Mouse (Mus musculus) kidney, embryonic 15.5 days (tissue): ENCODE results near the gene Dcakd. TPM values are rescaled to one million over a fixed set of nuclear protein-coding genes. Genes with fewer than 3 reads are reported as not detected.

Experiments
- ATAC-seq: fragments of 200-750 bp; cut with Nextera tagmentation; replicated peaks from 2 replicates; pipeline ENCODE4 v1.8.0; 2017; ENCODE audit warnings: moderate TSS enrichment; ENCODE audit not compliant: low FRiP score
- H3K27ac ChIP-seq: fragments of 300-500 bp; sonication (generic); 2 replicates; pipeline ENCODE4 v1.5.1; 2015; ENCODE audit warnings: mild to moderate bottlenecking, inconsistent platforms
- H3K27me3 ChIP-seq: fragments of 300-500 bp; sonication (generic); 2 replicates; pipeline ENCODE4 v1.6.1; 2015; ENCODE audit warnings: inconsistent platforms
- H3K36me3 ChIP-seq: fragments of 300-500 bp; sonication (generic); 2 replicates; pipeline ENCODE4 v1.6.1; 2015; ENCODE audit warnings: inconsistent platforms
- H3K4me1 ChIP-seq: fragments of 300-500 bp; sonication (generic); 2 replicates; pipeline ENCODE4 v1.6.1; 2015; ENCODE audit warnings: inconsistent platforms
- H3K4me2 ChIP-seq: fragments of 300-500 bp; sonication (generic); 2 replicates; pipeline ENCODE4 v1.6.1; 2015; ENCODE audit warnings: moderate library complexity, mild to moderate bottlenecking, inconsistent platforms
- H3K4me3 ChIP-seq: fragments of 300-500 bp; sonication (generic); replicated peaks from 2 replicates; pipeline ENCODE4 v1.5.1; 2015; ENCODE audit warnings: mild to moderate bottlenecking, inconsistent platforms
- H3K9ac ChIP-seq: fragments of 300-500 bp; sonication (generic); 2 replicates; pipeline ENCODE4 v1.6.1; 2015; ENCODE audit warnings: mild to moderate bottlenecking, inconsistent platforms
- H3K9me3 ChIP-seq: fragments of 300-500 bp; sonication (generic); replicated peaks from 2 replicates; pipeline ENCODE4 v1.6.1; 2016; ENCODE audit warnings: inconsistent platforms
- WGBS: fragments of 180-500 bp; shearing (Covaris S2); methylation state at CpG from one replicate; pipeline ENCODE4 v1.1.7; 2015; ENCODE audit warnings: mixed read lengths; 5-methylcytosine and 5-hydroxymethylcytosine counted together
- polyA plus RNA-seq: library from polyadenylated mRNA; unstranded; fragments of >200 nt; fragmentation: Nextera tagmentation; extraction: Ambion mirVana; gene quantifications from 2 replicates; pipeline ENCODE4 v1.2.1, GENCODE M21; 2015

Dcakd gene
- polyA plus RNA-seq, 1 experiment from 2014 or later = 187 TPM

- no peak overlapping the region for H3K9ac ChIP-seq
- 0 out of 2 replicates have a peak overlapping the region, but pooled peaks have one; percentile 5 for H3K27ac ChIP-seq
- H3K4me2 ChIP-seq = peak overlapping the region; percentile 40
- H3K36me3 ChIP-seq = no peaks in the 10 kb centered on the region
- H3K27me3 ChIP-seq = peaks cover 44% of the 10 kb centered on the region
- H3K4me1 ChIP-seq = peaks cover 30% of the 10 kb centered on the region
- H3K4me3 ChIP-seq = 0 out of 2 replicates have a peak overlapping the region, but pooled peaks have one; percentile 8
- ATAC-seq = peak; percentile 19; the same call in 1 of the 2 replicates
- H3K9me3 ChIP-seq = no peaks in the 10 kb centered on the region
- WGBS = 6% methylated on average over 16 of the region's 16 CpGs
Measured at GRCm38 (mm10) chr11:102963246-102963854, 64.8 kb downstream of the Dcakd start.

DNA sequence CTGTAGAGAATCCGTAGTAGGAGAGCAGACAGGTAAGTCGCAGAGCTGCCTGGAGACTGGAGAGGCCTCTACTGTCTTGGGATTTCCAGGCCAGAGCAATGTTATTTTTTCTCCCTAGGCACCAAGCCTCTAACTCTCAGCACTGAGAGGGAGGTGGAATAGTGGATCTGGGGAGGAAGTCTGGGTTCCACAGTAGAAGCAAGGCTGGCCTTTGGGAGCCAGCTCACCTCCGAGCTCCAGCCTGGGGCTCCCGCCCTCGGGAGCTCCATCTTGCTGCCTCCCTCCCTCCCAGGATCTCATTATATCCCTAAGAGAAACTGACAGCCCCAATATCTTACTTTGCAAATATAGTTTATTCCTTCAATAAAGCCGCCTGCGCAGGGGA is 65.3 kb downstream of the Dcakd start:
- H3K4me3 ChIP-seq = 0 out of 2 replicates have a peak overlapping the region, but pooled peaks have one; percentile 1
- H3K9ac ChIP-seq = no peak overlapping the region
- H3K4me2 ChIP-seq = peak overlapping the region; percentile 40
- H3K9me3 ChIP-seq = no peaks in the 10 kb centered on the region
- no peak overlapping the region for H3K27ac ChIP-seq
- 35% methylated on average over 7 of the region's 7 CpGs for WGBS
- peaks cover 42% of the 10 kb centered on the region for H3K27me3 ChIP-seq
- H3K36me3 ChIP-seq = no peaks in the 10 kb centered on the region
- H3K4me1 ChIP-seq = peaks cover 30% of the 10 kb centered on the region
- ATAC-seq = no peak

GRCm38 (mm10) chr11:102961082-102961481 is 67.1 kb downstream of the Dcakd start:
- Histone ChIP-seq H3K27me3 (peaks cover 37% of the 10 kb centered on the region), H3K36me3 (no peaks in the 10 kb centered on the region), H3K9ac (no peak overlapping the region), H3K27ac (no peak overlapping the region), H3K9me3 (no peaks in the 10 kb centered on the region), H3K4me2 (no peak overlapping the region), H3K4me1 (peaks cover 30% of the 10 kb centered on the region), H3K4me3 (no peak overlapping the region)
- 85% methylated on average over 4 of the region's 4 CpGs for WGBS
- ATAC-seq = no peak

GRCm38 (mm10) chr11:102958870-102959269 is 69.3 kb downstream of the Dcakd start:
- H3K36me3 ChIP-seq = no peaks in the 10 kb centered on the region
- no peak overlapping the region for H3K4me3 ChIP-seq
- H3K27ac ChIP-seq = no peak overlapping the region
- H3K27me3 ChIP-seq = peaks cover 43% of the 10 kb centered on the region
- ATAC-seq = no peak
- peaks cover 13% of the 10 kb centered on the region for H3K4me1 ChIP-seq
- no peak overlapping the region for H3K4me2 ChIP-seq
- H3K9ac ChIP-seq = no peak overlapping the region
- WGBS = 79% methylated on average over 1 of the region's 1 CpGs
- H3K9me3 ChIP-seq = no peaks in the 10 kb centered on the region

- Histone ChIP-seq H3K9me3 (no peaks in the 10 kb centered on the region), H3K9ac (no peak overlapping the region), H3K4me2 (no peak overlapping the region), H3K27me3 (peaks cover 42% of the 10 kb centered on the region), H3K27ac (no peak overlapping the region), H3K4me3 (no peak overlapping the region), H3K36me3 (no peaks in the 10 kb centered on the region), H3K4me1 (peaks cover 9% of the 10 kb centered on the region)
- WGBS = 84% methylated on average over 6 of the region's 6 CpGs
- ATAC-seq = no peak
Measured at GRCm38 (mm10) chr11:102958431-102958830, 69.7 kb downstream of the Dcakd start.

DNA sequence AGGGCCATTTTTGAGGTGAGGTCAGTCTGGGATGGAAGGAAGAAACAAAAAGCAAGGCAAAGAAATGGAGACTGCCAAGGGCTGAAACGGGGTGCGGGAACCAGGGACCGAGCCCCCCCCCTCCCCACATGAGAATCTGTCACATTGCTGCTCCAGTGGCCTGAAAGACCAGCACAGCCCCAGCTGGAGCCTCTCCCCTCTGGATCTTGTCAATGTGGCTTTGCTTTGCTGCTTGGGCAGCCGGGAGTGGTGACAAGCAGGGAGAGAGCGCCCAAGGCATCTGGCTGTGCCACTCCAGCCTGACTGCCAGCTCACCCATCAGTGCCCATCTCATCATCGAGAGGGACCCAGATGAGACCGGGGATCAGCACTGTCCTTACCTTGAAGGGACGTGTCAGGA is 70.4 kb downstream of the Dcakd start:
- H3K27ac ChIP-seq = no peak overlapping the region
- no peaks in the 10 kb centered on the region for H3K9me3 ChIP-seq
- no peak overlapping the region for H3K9ac ChIP-seq
- peaks cover 5% of the 10 kb centered on the region for H3K4me1 ChIP-seq
- ATAC-seq = no peak
- no peak overlapping the region for H3K4me3 ChIP-seq
- H3K27me3 ChIP-seq = peaks cover 41% of the 10 kb centered on the region
- no peak overlapping the region for H3K4me2 ChIP-seq
- no peaks in the 10 kb centered on the region for H3K36me3 ChIP-seq
- 80% methylated on average over 8 of the region's 8 CpGs for WGBS

GRCm38 (mm10) chr11:102956962-102957614 is 71.0 kb downstream of the Dcakd start:
- no peak overlapping the region for H3K4me2 ChIP-seq
- H3K4me1 ChIP-seq = 0 out of 2 replicates have a peak, but pooled peaks cover 3% of the 10 kb centered on the region
- H3K9ac ChIP-seq = no peak overlapping the region
- H3K27me3 ChIP-seq = peaks cover 44% of the 10 kb centered on the region
- no peaks in the 10 kb centered on the region for H3K36me3 ChIP-seq
- no peak overlapping the region for H3K27ac ChIP-seq
- no peak for ATAC-seq
- H3K9me3 ChIP-seq = no peaks in the 10 kb centered on the region
- WGBS = 48% methylated on average over 16 of the region's 16 CpGs
- no peak overlapping the region for H3K4me3 ChIP-seq

DNA sequence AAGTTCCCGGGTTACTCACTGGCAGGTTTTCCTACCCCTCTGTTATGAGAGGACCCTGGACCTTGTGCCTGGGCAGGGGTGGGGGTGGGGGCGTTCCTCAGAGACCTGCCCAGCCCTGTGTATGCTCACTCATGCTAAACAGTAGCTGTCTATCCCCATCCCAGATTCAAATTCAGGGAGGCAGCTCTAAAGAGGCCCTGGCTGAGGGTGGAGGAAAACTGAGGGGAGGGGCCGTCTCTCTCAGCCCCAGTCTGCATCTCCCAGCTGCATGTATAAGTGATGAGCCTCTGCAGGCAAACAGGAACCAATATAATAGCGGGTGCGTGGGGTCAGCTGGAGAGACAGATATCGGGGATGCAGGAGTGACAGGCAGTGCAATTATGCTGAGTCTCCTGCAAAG is 75.2 kb downstream of the Dcakd start:
- H3K27me3 ChIP-seq = peaks cover 86% of the 10 kb centered on the region
- H3K36me3 ChIP-seq = no peaks in the 10 kb centered on the region
- no peak for ATAC-seq
- H3K4me3 ChIP-seq = no peak overlapping the region
- no peak overlapping the region for H3K4me2 ChIP-seq
- no peak overlapping the region for H3K9ac ChIP-seq
- 26% methylated on average over 6 of the region's 6 CpGs for WGBS
- no peak overlapping the region for H3K27ac ChIP-seq
- H3K9me3 ChIP-seq = no peaks in the 10 kb centered on the region
- H3K4me1 ChIP-seq = peaks cover 16% of the 10 kb centered on the region

GRCm38 (mm10) chr11:102948043-102948961 is 79.8 kb downstream of the Dcakd start:
- Histone ChIP-seq H3K27ac (peak overlapping the region; percentile 63), H3K36me3 (no peaks in the 10 kb centered on the region), H3K27me3 (peaks cover 98% of the 10 kb centered on the region), H3K4me2 (peak overlapping the region; percentile 85), H3K4me1 (peaks cover 51% of the 10 kb centered on the region), H3K4me3 (peak overlapping the region; percentile 56), H3K9ac (peak overlapping the region; percentile 46), H3K9me3 (no peaks in the 10 kb centered on the region)
- 2% methylated on average over 50 of the region's 51 CpGs for WGBS
- ATAC-seq = peak; percentile 55; the same call in 1 of the 2 replicates

DNA sequence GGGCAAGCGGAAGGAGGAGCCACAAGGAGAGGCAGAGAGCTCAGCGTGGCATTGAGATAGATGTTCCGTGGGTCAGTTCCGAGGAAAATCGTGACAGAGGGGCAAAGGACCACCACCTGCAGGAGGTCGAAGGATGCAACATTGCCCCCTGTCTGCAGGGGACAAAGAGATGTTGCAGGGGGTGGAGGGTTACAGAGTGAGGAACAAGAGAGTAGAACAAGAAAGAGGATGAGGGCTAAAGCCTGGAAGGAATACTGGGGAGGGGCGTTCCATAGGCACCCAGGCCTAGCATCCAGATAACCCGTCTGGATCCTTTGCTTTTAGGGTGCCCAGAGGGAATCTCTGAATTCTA is 81.2 kb downstream of the Dcakd start:
- ATAC-seq = no peak
- Histone ChIP-seq H3K27ac (no peak overlapping the region), H3K9ac (no peak overlapping the region), H3K36me3 (no peaks in the 10 kb centered on the region), H3K27me3 (peaks cover 100% of the 10 kb centered on the region), H3K4me2 (peak overlapping the region; percentile 82), H3K4me1 (peaks cover 47% of the 10 kb centered on the region), H3K9me3 (no peaks in the 10 kb centered on the region), H3K4me3 (peak overlapping the region; percentile 45)
- 7% methylated on average over 8 of the region's 8 CpGs for WGBS

DNA sequence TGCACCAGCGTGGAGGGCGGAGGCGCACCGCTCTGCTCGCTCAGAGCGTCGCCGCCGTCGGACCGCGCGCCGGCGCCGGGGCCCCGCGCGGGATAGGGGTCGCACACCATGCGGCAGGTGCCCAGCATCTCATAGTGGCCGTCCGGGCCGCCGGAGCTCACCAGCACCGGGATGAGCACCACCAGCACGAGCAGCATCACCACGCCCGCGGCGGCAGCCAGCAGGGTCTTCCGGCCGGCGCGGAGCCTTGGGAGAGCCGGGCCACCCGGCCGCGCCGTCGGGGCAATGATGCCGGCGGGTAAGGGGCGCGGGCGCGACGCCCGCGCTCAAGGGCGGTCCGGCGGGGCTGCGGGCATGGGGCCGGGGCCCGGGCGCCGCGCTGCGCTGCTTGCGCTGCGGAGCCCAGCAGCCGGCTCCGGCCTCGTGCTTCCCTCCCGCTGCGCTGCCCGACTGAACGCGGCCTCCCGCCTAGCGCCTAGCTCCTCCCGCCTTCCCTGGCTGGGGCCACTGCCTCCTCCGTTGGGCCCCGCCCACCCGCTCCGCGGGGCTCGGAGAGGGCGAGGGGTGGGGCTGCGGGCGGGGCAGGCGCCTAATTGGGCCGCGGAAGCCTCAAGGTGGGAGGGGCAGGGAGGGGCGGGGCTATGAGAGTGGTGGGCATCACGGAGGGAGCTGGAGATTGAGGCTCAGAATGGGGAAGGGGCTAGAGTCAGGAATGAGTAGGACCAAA is 81.7 kb downstream of the Dcakd start, which contains the start of gene C1ql1:
TSS of gene C1ql1 (minus strand) at position 424 of the 727 bp plus-strand sequence.
- no peaks in the 10 kb centered on the region for H3K9me3 ChIP-seq
- peak within 1 kb of the TSS; percentile 35 for H3K9ac ChIP-seq
- peaks cover 96% of the 10 kb centered on the region for H3K27me3 ChIP-seq
- no peaks in the 10 kb centered on the region for H3K36me3 ChIP-seq
- ATAC-seq = peak; percentile 91
- H3K4me3 ChIP-seq = peak within 1 kb of the TSS; percentile 45
- WGBS = under 1% methylated on average over 62 of the region's 87 CpGs
- peak within 1 kb of the TSS; percentile 82 for H3K4me2 ChIP-seq
- no peak within 1 kb of the TSS for H3K27ac ChIP-seq
- peaks cover 47% of the 10 kb centered on the region for H3K4me1 ChIP-seq
